Mouse (Mus musculus) left cerebral cortex, postnatal 14 days (tissue): Measurements from ENCODE around the gene Tmcc2. TPM values are rescaled to one million over a fixed set of nuclear protein-coding genes. Genes with fewer than 3 reads are reported as not detected.
A peak's percentile ranks its signal among the peaks of the same experiment; 100 is the strongest.

ENCODE experiments used
- DNase-seq, 2 experiments: peaks; one replicate each; pipeline ENCODE4 v3.0.0; 2021 to 2022; ENCODE audit warnings: low spot score in 2 of 2, mixed read lengths in 1 of 2
- intact Hi-C: fragments of 180-260 bp; cut with DNase I; formaldehyde crosslinking; loops from one replicate; pipeline ENCODE4 v1.15.1; 2025
- total RNA-seq, 2 experiments: library from RNA; stranded (reverse); gene quantifications; 2 replicates each; pipeline ENCODE4 v1.2.3; 2021

Tmcc2 gene
- total RNA-seq, 2 experiments from 2014 or later: 128 to 132 TPM

GRCm38 (mm10) chr1:132396705-132397104 is 5.6 kb upstream of the Tmcc2 start:
- intact Hi-C loops: no loop called here
- DNase-seq: no peak

GRCm38 (mm10) chr1:132392872-132393271 is 1.8 kb upstream of the Tmcc2 start:
- DNase-seq: no peak

GRCm38 (mm10) chr1:132391580-132392022 is 520 bp upstream of the Tmcc2 start:
- intact Hi-C loops: no loop called here
- peak in 1 of 2 experiments; percentile 69 for DNase-seq

More at GRCm38 (mm10) chr1:132392872-132393271, 1.8 kb upstream of the Tmcc2 start:
- intact Hi-C loops: no loop called here

- peak in 1 of 2 experiments; percentile 59 for DNase-seq
- intact Hi-C loops: loop anchor here (10.0 kb wide), 1 partner anchor 205 kb away; no protein-coding TSS in a partner anchor
These were observed 1.0 kb downstream of the Tmcc2 start for GRCm38 (mm10) chr1:132389886-132390585.

- intact Hi-C loops: loop anchor here (10.0 kb wide), 1 partner anchor 206 kb away; no protein-coding TSS in a partner anchor
- no peak for DNase-seq
These were observed 2.0 kb downstream of the Tmcc2 start for GRCm38 (mm10) chr1:132388813-132389803.

- peak in 1 of 2 experiments; percentile 45 for DNase-seq
- intact Hi-C loops: loop anchor here (10.0 kb wide), 1 partner anchor 207 kb away; no protein-coding TSS in a partner anchor
These were observed 3.1 kb downstream of the Tmcc2 start for GRCm38 (mm10) chr1:132387943-132388342.

GRCm38 (mm10) chr1:132386266-132386665 is 4.8 kb downstream of the Tmcc2 start:
- DNase-seq: peak; percentile 56 to 77
- intact Hi-C loops: loop anchor here (10.0 kb wide), 1 partner anchor 209 kb away; no protein-coding TSS in a partner anchor

- no peak for DNase-seq
- intact Hi-C loops: loop anchor here (10.0 kb wide), 1 partner anchor 209 kb away; no protein-coding TSS in a partner anchor
These were observed 5.4 kb downstream of the Tmcc2 start for GRCm38 (mm10) chr1:132385711-132386110.

- intact Hi-C loops: loop anchor here (10.0 kb wide), 1 partner anchor 210 kb away; no protein-coding TSS in a partner anchor
- DNase-seq: no peak
These were observed 5.8 kb downstream of the Tmcc2 start for GRCm38 (mm10) chr1:132385266-132385665.

- peak; percentile 56 to 72 for DNase-seq
- intact Hi-C loops: loop anchor here (10.0 kb wide), 1 partner anchor 211 kb away; no protein-coding TSS in a partner anchor
These were observed 7.0 kb downstream of the Tmcc2 start for GRCm38 (mm10) chr1:132384001-132384554.

GRCm38 (mm10) chr1:132381929-132382328 is 9.2 kb downstream of the Tmcc2 start:
- intact Hi-C loops: loop anchor here (10.0 kb wide), 1 partner anchor 213 kb away; no protein-coding TSS in a partner anchor
- DNase-seq: no peak

- DNase-seq: no peak
- intact Hi-C loops: loop anchor here (10.0 kb wide), 1 partner anchor 214 kb away; no protein-coding TSS in a partner anchor
These were observed 10.5 kb downstream of the Tmcc2 start for GRCm38 (mm10) chr1:132380550-132381100.

GRCm38 (mm10) chr1:132377811-132378210 is 13.3 kb downstream of the Tmcc2 start:
- intact Hi-C loops: no loop called here
- DNase-seq: no peak

GRCm38 (mm10) chr1:132377055-132377365 is 14.1 kb downstream of the Tmcc2 start:
- no peak for DNase-seq
- intact Hi-C loops: no loop called here

- intact Hi-C loops: no loop called here
- DNase-seq: peak in 1 of 2 experiments; percentile 39
These were observed 14.6 kb downstream of the Tmcc2 start for GRCm38 (mm10) chr1:132376211-132377054.

- intact Hi-C loops: no loop called here
- no peak for DNase-seq
These were observed 15.8 kb downstream of the Tmcc2 start for GRCm38 (mm10) chr1:132375256-132375655.

- DNase-seq: no peak
- intact Hi-C loops: loop anchor here (5.0 kb wide), 1 partner anchor 52 kb away; no protein-coding TSS in a partner anchor
These were observed 16.2 kb downstream of the Tmcc2 start for GRCm38 (mm10) chr1:132374873-132375244.
